In the genomic region with DNA sequence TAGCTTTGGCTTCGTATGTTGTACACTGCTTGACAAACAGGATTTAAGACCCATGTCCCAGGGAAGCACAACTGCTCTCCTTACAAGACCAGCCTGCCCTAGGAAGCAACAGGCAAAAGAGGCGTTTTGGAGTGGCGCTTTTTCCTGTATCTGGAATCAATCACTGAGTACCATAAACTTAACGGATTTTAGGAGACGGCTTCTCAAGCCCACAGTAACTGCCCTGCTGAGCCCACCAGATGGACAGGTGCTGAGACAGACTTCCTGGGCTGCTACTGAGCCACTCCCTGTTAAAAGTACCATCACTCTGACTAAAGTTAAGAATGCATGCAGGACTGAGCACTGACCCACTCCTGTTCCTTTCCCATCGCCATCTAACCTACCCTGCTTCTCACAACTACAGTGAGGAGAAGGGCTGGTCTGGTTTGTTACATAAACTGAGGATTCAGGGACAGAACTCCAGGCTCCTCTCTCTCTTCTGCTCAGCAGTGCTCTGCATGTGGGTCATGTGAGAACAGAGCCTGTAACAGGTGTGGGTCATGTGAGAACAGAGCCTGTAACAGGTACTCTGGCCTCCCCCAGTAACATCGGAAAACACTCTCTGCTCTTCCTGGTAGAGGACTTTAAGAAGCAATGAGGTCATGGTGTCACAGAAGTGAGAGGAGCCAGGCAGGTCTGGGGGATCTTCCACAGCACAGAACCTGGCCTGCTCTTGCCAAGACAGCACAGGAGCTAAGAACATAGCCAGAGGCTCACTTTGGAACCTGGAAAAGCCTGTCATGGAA, we compare ENCODE assay signal across 27 mouse cellular contexts.
DNase-seq lines count a peak whose midpoint lies in the region; ATAC-seq and TF ChIP-seq lines count a peak whose summit lies in the region.
"Had no signal": no experiment of that assay in that cellular context is flagged by ENCODE, and none has a peak within 500 bp of the region (broad histone marks: within the 10 kb centered on the region; RNA-seq: fewer than 3 reads in every experiment).

No protein-coding gene starts in this region.

- TF ChIP-seq CTCF in CH12.LX (conservative IDR thresholded peaks at IDR 0.05 in 1 of 2, IDR thresholded peaks at IDR 0.05 in 1 of 2; ENCODE audit: low read depth in 2 of 2, low read length in 2 of 2) = no peak
- no peak for TF ChIP-seq CTCF in intestine, postnatal 0 days (IDR thresholded peaks at IDR 0.05; ENCODE audit: low read depth)
- TF ChIP-seq CTCF in forebrain, postnatal 0 days (IDR thresholded peaks at IDR 0.05; ENCODE audit: low read depth) = no peak

- no peaks in the 10 kb centered on the region for H3K27me3 ChIP-seq in CH12.LX (replicated peaks)
- H3K27me3 ChIP-seq in intestine, postnatal 0 days (replicated peaks; ENCODE audit: control insufficient read depth, insufficient read depth, low read length) = no peaks in the 10 kb centered on the region
- H3K27me3 ChIP-seq in forebrain, postnatal 0 days (ENCODE audit: insufficient read depth, low read length) = no peaks in the 10 kb centered on the region
- H3K27me3 ChIP-seq: embryonic facial prominence, embryonic 15.5 days; forebrain, embryonic 13.5 days; heart, embryonic 15.5 days; lung, embryonic 15.5 days; neural tube, embryonic 12.5 days had no signal

- H3K9ac ChIP-seq in CH12.LX (ENCODE audit: insufficient read depth, low read depth) = no peak overlapping the region
- H3K9ac ChIP-seq in intestine, postnatal 0 days (ENCODE audit: low read depth, low read length) = no peak overlapping the region
- H3K9ac ChIP-seq in forebrain, postnatal 0 days = no peak overlapping the region
- H3K9ac ChIP-seq: embryonic facial prominence, embryonic 15.5 days; forebrain, embryonic 13.5 days; heart, embryonic 15.5 days; lung, embryonic 15.5 days; neural tube, embryonic 12.5 days had no signal

- H3K4me3 ChIP-seq in CH12.LX (replicated peaks in 1 of 3; ENCODE audit: low read depth in 2 of 3, low read length in 2 of 3, poor library complexity in 1 of 3) = no peak overlapping the region
- H3K4me3 ChIP-seq in intestine, postnatal 0 days (ENCODE audit: low read depth, low read length) = no peak overlapping the region
- H3K4me3 ChIP-seq in forebrain, postnatal 0 days (ENCODE audit: low read depth, low read length) = no peak overlapping the region
- H3K4me3 ChIP-seq: embryonic facial prominence, embryonic 15.5 days; forebrain, embryonic 13.5 days; heart, embryonic 15.5 days; lung, embryonic 15.5 days; neural tube, embryonic 12.5 days had no signal

- H3K36me3 ChIP-seq in CH12.LX (replicated peaks in 1 of 2; ENCODE audit: control insufficient read depth in 1 of 2, insufficient read depth in 1 of 2, low read length in 1 of 2) = peaks cover 0 to 2% of the 10 kb centered on the region in 2 experiments
- H3K36me3 ChIP-seq in intestine, postnatal 0 days (ENCODE audit: control insufficient read depth, insufficient read depth) = peaks cover 4% of the 10 kb centered on the region
- H3K36me3 ChIP-seq in forebrain, postnatal 0 days (ENCODE audit: insufficient read depth) = 0 out of 2 replicates have a peak, but pooled peaks cover 6% of the 10 kb centered on the region
- H3K36me3 ChIP-seq: embryonic facial prominence, embryonic 15.5 days; heart, embryonic 15.5 days; lung, embryonic 15.5 days; neural tube, embryonic 12.5 days had no signal

- no peak overlapping the region for H3K4me2 ChIP-seq in CH12.LX (ENCODE audit: insufficient read depth, low read depth, poor library complexity, severe bottlenecking)
- H3K4me2 ChIP-seq in intestine, postnatal 0 days (replicated peaks; ENCODE audit: low read depth) = no peak overlapping the region
- H3K4me2 ChIP-seq in forebrain, postnatal 0 days (ENCODE audit: low read depth) = no peak overlapping the region
- H3K4me2 ChIP-seq: embryonic facial prominence, embryonic 15.5 days; forebrain, embryonic 13.5 days; heart, embryonic 15.5 days; liver, embryonic 11.5 days; lung, embryonic 15.5 days; midbrain, embryonic 11.5 days; neural tube, embryonic 12.5 days had no signal

- no peak overlapping the region for H3K27ac ChIP-seq in CH12.LX (ENCODE audit: insufficient read depth, low read depth)
- H3K27ac ChIP-seq in intestine, postnatal 0 days (ENCODE audit: low read depth, low read length) = peak overlapping the region; percentile 28
- H3K27ac ChIP-seq in forebrain, postnatal 0 days (ENCODE audit: low read depth, low read length) = no peak overlapping the region
- H3K27ac ChIP-seq: embryonic facial prominence, embryonic 15.5 days; forebrain, embryonic 13.5 days; heart, embryonic 15.5 days; lung, embryonic 15.5 days; neural tube, embryonic 12.5 days had no signal

- no peak for TF ChIP-seq RAD21 in CH12.LX (IDR thresholded peaks at IDR 0.05; ENCODE audit: low read depth, low read length)

- no peaks in the 10 kb centered on the region for H3K9me3 ChIP-seq in CH12.LX (replicated peaks; ENCODE audit: low read length)
- no peaks in the 10 kb centered on the region for H3K9me3 ChIP-seq in intestine, postnatal 0 days (ENCODE audit: control insufficient read depth)
- H3K9me3 ChIP-seq in forebrain, postnatal 0 days (ENCODE audit: low read length) = no peaks in the 10 kb centered on the region
- H3K9me3 ChIP-seq: embryonic facial prominence, embryonic 15.5 days; forebrain, embryonic 13.5 days; heart, embryonic 15.5 days; lung, embryonic 15.5 days; neural tube, embryonic 12.5 days had no signal

- in situ Hi-C loops in CH12.LX (cut with MboI; ENCODE audit: low pct_ligation_motif_present, low pct_unique_long_range_greater_than_20kb, low sequenced_read_pairs) = no loop called here

- H3K79me2 ChIP-seq in CH12.LX (replicated peaks; ENCODE audit: control insufficient read depth, extremely low read depth, insufficient read depth, poor library complexity, severe bottlenecking) = no peaks in the 10 kb centered on the region

- peaks cover 0 to 8% of the 10 kb centered on the region in 2 experiments; a peak in 2 of 4 replicates for H3K4me1 ChIP-seq in CH12.LX (ENCODE audit: control insufficient read depth in 1 of 2, insufficient read depth in 2 of 2)
- no peaks in the 10 kb centered on the region for H3K4me1 ChIP-seq in intestine, postnatal 0 days (replicated peaks; ENCODE audit: control insufficient read depth, insufficient read depth, low read length)
- H3K4me1 ChIP-seq in forebrain, postnatal 0 days (ENCODE audit: insufficient read depth) = no peaks in the 10 kb centered on the region
- H3K4me1 ChIP-seq: heart, embryonic 15.5 days; lung, embryonic 15.5 days had no signal

- WGBS in intestine, postnatal 0 days = 67% methylated on average over 7 of the region's 7 CpGs
- WGBS in forebrain, postnatal 0 days = 93% methylated on average over 7 of the region's 7 CpGs

- no peak for TF ChIP-seq EP300 in CH12.LX (IDR thresholded peaks at IDR 0.05; ENCODE audit: low read length)

- peak; percentile 13 for DNase-seq in embryo, embryonic 11 days
- no peak for DNase-seq in embryo, embryonic 10 days (ENCODE audit: low spot score)
- DNase-seq in CH12.LX (ENCODE audit: extremely low read depth) = no peak
- DNase-seq in ZHBTc4 (ENCODE audit: low read depth, low spot score) = peak; percentile 29
- no peak for DNase-seq in urinary bladder, adult 18-20 months (ENCODE audit: low spot score in 2 of 2)
- DNase-seq in T-cell, adult 2 months (ENCODE audit: low spot score) = no peak
- DNase-seq in forebrain, postnatal 0 days = no peak
- DNase-seq: adrenal gland, postnatal 14 days; cerebellum, adult 18-20 months; cerebellum, postnatal 14 days; kidney, adult 11 months; kidney, postnatal 14 days; lung, postnatal 36 days; right cerebral cortex, adult 18-20 months; right cerebral cortex, postnatal 4 days; thymus, adult 2 months; thymus, postnatal 36 days had no signal

- dilution Hi-C loops in CH12.LX (cut with MboI; ENCODE audit: extremely low pct_ligation_motif_present, extremely low pct_unique_long_range_greater_than_20kb, low sequenced_read_pairs) = no loop called here

- no peak for TF ChIP-seq POLR2A in CH12.LX (IDR thresholded peaks at IDR 0.05; ENCODE audit: low read depth, low read length)

- peak; percentile 75 for ATAC-seq in intestine, postnatal 0 days
- ATAC-seq in forebrain, postnatal 0 days = no peak
- ATAC-seq: forebrain, embryonic 13.5 days; hindbrain, embryonic 16.5 days; midbrain, embryonic 16.5 days had no signal

TF ChIP-seq in CH12.LX, 34 proteins besides CTCF, POLR2A, EP300 and RAD21:
- TF ChIP-seq IRF4 (IDR thresholded peaks at IDR 0.05; ENCODE audit: low read depth, low read length) = no peak
- peak; percentile 16; the same call in 1 of the 2 replicates for TF ChIP-seq BHLHE40 (IDR thresholded peaks at IDR 0.05; ENCODE audit: low read depth, low read length)

Comparison
In these comparisons a context has a peak if more than half of its experiments do, and no peak if none do; other contexts are left out.
1. DNase-seq: peak in embryo, embryonic 11 days (single experiment) and ZHBTc4 (single experiment); none in embryo, embryonic 10 days (single experiment), CH12.LX (single experiment), urinary bladder, adult 18-20 months (0 of 2), T-cell, adult 2 months (single experiment) and forebrain, postnatal 0 days (single experiment).